Mouse (Mus musculus): Measurements from ENCODE around the gene Arid3a. TPM values are rescaled to one million over a fixed set of nuclear protein-coding genes. Genes with fewer than 3 reads are reported as not detected.

Gene Arid3a
- total RNA-seq, 2 experiments from 2014 or later = 1.9 to 2.6 TPM

Other genes starting within 250 kb of the Arid3a start
- gene Cdc34, start 244.8 kb upstream of the Arid3a start, total RNA-seq (2021) = 100 to 1,000 TPM; 178 to 198 TPM
- 1 to 10 TPM; 6.5 to 8.4 TPM for gene Gzmm, start 238.0 kb upstream of the Arid3a start, total RNA-seq (2021)
- 1,000 to 10,000 TPM; 1,389 to 1,395 TPM for gene Bsg, start 222.6 kb upstream of the Arid3a start, total RNA-seq (2021)
- 10 to 100 TPM; 20.0 to 26.8 TPM for gene Hcn2, start 210.4 kb upstream of the Arid3a start, total RNA-seq (2021)
- 10 to 100 TPM; 42.3 to 48.0 TPM for gene Polrmt, start 180.5 kb upstream of the Arid3a start, total RNA-seq (2021)
- not detected for gene Fgf22, start 172.0 kb upstream of the Arid3a start, total RNA-seq (2021)
- gene Rnf126, start 160.1 kb upstream of the Arid3a start, total RNA-seq (2021) = 10 to 100 TPM; 23.6 to 24.6 TPM
- 1 to 10 TPM; 4.2 to 4.3 TPM for gene Fstl3, start 149.8 kb upstream of the Arid3a start, total RNA-seq (2021)
- gene Prss57, start 136.1 kb upstream of the Arid3a start, total RNA-seq (2021) = not detected
- gene Palm, start 133.5 kb upstream of the Arid3a start, total RNA-seq (2021) = 10 to 100 TPM; 56.0 to 87.0 TPM
- gene Misp, start 106.1 kb upstream of the Arid3a start, total RNA-seq (2021) = under 1 TPM in 1 of 2 experiments, not detected in 1; 0.62 TPM
- 10 to 100 TPM; 50.9 to 51.2 TPM for gene Ptbp1, start 72.6 kb upstream of the Arid3a start, total RNA-seq (2021)
- not detected for gene Prtn3, start 52.6 kb upstream of the Arid3a start, total RNA-seq (2021)
- not detected for gene Plppr3, start 52.4 kb upstream of the Arid3a start, total RNA-seq (2021)
- gene Elane, start 40.8 kb upstream of the Arid3a start, total RNA-seq (2021) = not detected
- 10 to 100 TPM; 11.6 to 63.9 TPM for gene Cfd, start 36.2 kb upstream of the Arid3a start, total RNA-seq (2021)
- gene Med16, start 18.1 kb upstream of the Arid3a start, total RNA-seq (2021) = 10 to 100 TPM; 53.0 to 53.2 TPM
- gene Gm26602, start 16.2 kb upstream of the Arid3a start, total RNA-seq (2021) = not detected
- gene Kiss1r, start 10.1 kb upstream of the Arid3a start, total RNA-seq (2021) = under 1 TPM; 0.17 to 0.38 TPM
- gene R3hdm4, start 5.8 kb upstream of the Arid3a start, total RNA-seq (2021) = 10 to 100 TPM; 81.0 to 88.1 TPM
- gene Wdr18, start 33.1 kb downstream of the Arid3a start, total RNA-seq (2021) = 10 to 100 TPM; 25.6 to 28.8 TPM
- gene Grin3b, start 43.7 kb downstream of the Arid3a start, total RNA-seq (2021) = under 1 TPM; 0.27 to 0.28 TPM
- gene Tmem259, start 57.3 kb downstream of the Arid3a start, total RNA-seq (2021) = 100 to 1,000 TPM; 107 to 120 TPM
- 10 to 100 TPM; 29.9 to 30.6 TPM for gene Cnn2, start 61.5 kb downstream of the Arid3a start, total RNA-seq (2021)
- 1 to 10 TPM; 7.7 to 7.9 TPM for gene Abca7, start 69.5 kb downstream of the Arid3a start, total RNA-seq (2021)
- 1 to 10 TPM; 4.1 to 5.9 TPM for gene Arhgap45, start 89.6 kb downstream of the Arid3a start, total RNA-seq (2021)
- gene Polr2e, start 112.8 kb downstream of the Arid3a start, total RNA-seq (2021) = 10 to 100 TPM; 88.5 to 96.4 TPM
- gene Gpx4, start 120.1 kb downstream of the Arid3a start, total RNA-seq (2021) = 100 to 1,000 TPM; 863 to 871 TPM
- gene Sbno2, start 178.5 kb downstream of the Arid3a start, total RNA-seq (2021) = 10 to 100 TPM; 11.2 to 12.2 TPM
- gene Stk11, start 188.8 kb downstream of the Arid3a start, total RNA-seq (2021) = 100 to 1,000 TPM; 137 to 165 TPM
- gene Atp5d, start 211.6 kb downstream of the Arid3a start, total RNA-seq (2021) = 1,000 to 10,000 TPM; 1,105 to 1,168 TPM
- 1 to 10 TPM; 2.0 to 4.7 TPM for gene Cbarp, start 213.8 kb downstream of the Arid3a start, total RNA-seq (2021)
- gene Midn, start 221.2 kb downstream of the Arid3a start, total RNA-seq (2021) = 100 to 1,000 TPM in 1 of 2 experiments, 10 to 100 TPM in 1; 99.9 to 117 TPM
- gene Cirbp, start 238.9 kb downstream of the Arid3a start, total RNA-seq (2021) = 10 to 100 TPM; 48.2 to 67.0 TPM
- gene 1600002K03Rik, start 245.9 kb downstream of the Arid3a start, total RNA-seq (2021) = 1 to 10 TPM; 4.4 to 4.6 TPM